Comparison of ENCODE assay signal across 9 mouse cellular contexts in genomic region chr5:143386797-143387621, GRCm38 (mm10). TPM values are rescaled to one million over a fixed set of nuclear protein-coding genes. Genes with fewer than 3 reads are reported as not detected.
A peak's percentile ranks its signal among the peaks of the same experiment; 100 is the strongest.
DNase-seq lines count a peak whose midpoint lies in the region; ATAC-seq and TF ChIP-seq lines count a peak whose summit lies in the region.
"Had no signal": no experiment of that assay in that cellular context is flagged by ENCODE, and none has a peak within 500 bp of the region (broad histone marks: within the 10 kb centered on the region; RNA-seq: fewer than 3 reads in every experiment).

No protein-coding gene starts in this region.

- H3K4me3 ChIP-seq in left cerebral cortex, adult 2 months, result peak overlapping the region; percentile 23; the same call in 1 of the 2 replicates
- H3K4me3 ChIP-seq in intestine, embryonic 14.5 days (ENCODE audit: low read depth, low read length), result peak overlapping the region; percentile 19
- peak overlapping the region; percentile 38 for H3K4me3 ChIP-seq in lung, embryonic 16.5 days (ENCODE audit: low read length)
- H3K4me3 ChIP-seq in stomach, embryonic 15.5 days (replicated peaks), result peak overlapping the region; percentile 39
- H3K4me3 ChIP-seq in cerebellum, adult 2 months (replicated peaks; ENCODE audit: insufficient read depth, low read depth, low read length), result no peak overlapping the region
- H3K4me3 ChIP-seq: myocyte had no signal

- no peak overlapping the region for H3K9ac ChIP-seq in intestine, embryonic 14.5 days (ENCODE audit: low read length)
- H3K9ac ChIP-seq in lung, embryonic 16.5 days (ENCODE audit: low read length), result no peak overlapping the region
- H3K9ac ChIP-seq in stomach, embryonic 15.5 days, result no peak overlapping the region

- H3K36me3 ChIP-seq in intestine, embryonic 14.5 days (ENCODE audit: control insufficient read depth, insufficient read depth, low read length), result no peaks in the 10 kb centered on the region
- H3K36me3 ChIP-seq in lung, embryonic 16.5 days (ENCODE audit: control insufficient read depth, insufficient read depth, low read length), result no peaks in the 10 kb centered on the region
- H3K36me3 ChIP-seq in stomach, embryonic 15.5 days, result no peaks in the 10 kb centered on the region

- H3K4me1 ChIP-seq in intestine, embryonic 14.5 days (replicated peaks; ENCODE audit: control insufficient read depth, insufficient read depth, low read length), result peaks cover 4% of the 10 kb centered on the region; the same call in 1 of the 2 replicates
- peaks cover 8% of the 10 kb centered on the region; the same call in 1 of the 2 replicates for H3K4me1 ChIP-seq in lung, embryonic 16.5 days (replicated peaks; ENCODE audit: control insufficient read depth, insufficient read depth, low read length)
- H3K4me1 ChIP-seq in stomach, embryonic 15.5 days, result 0 out of 2 replicates have a peak, but pooled peaks cover 7% of the 10 kb centered on the region
- H3K4me1 ChIP-seq in cerebellum, adult 2 months (ENCODE audit: control insufficient read depth, insufficient read depth, low read length), result no peaks in the 10 kb centered on the region

- peaks cover 10% of the 10 kb centered on the region; the same call in 1 of the 2 replicates for H3K27me3 ChIP-seq in intestine, embryonic 14.5 days (replicated peaks; ENCODE audit: control insufficient read depth, insufficient read depth, low read length)
- H3K27me3 ChIP-seq in lung, embryonic 16.5 days (ENCODE audit: control insufficient read depth, insufficient read depth, low read depth, low read length), result peaks cover 9% of the 10 kb centered on the region; the same call in 1 of the 2 replicates
- H3K27me3 ChIP-seq in stomach, embryonic 15.5 days (replicated peaks), result 0 out of 2 replicates have a peak, but pooled peaks cover 5% of the 10 kb centered on the region
- no peaks in the 10 kb centered on the region for H3K27me3 ChIP-seq in cerebellum, adult 2 months (ENCODE audit: control insufficient read depth, insufficient read depth, low read length)

- no peaks in the 10 kb centered on the region for H3K9me3 ChIP-seq in intestine, embryonic 14.5 days (ENCODE audit: control insufficient read depth, low read length)
- no peaks in the 10 kb centered on the region for H3K9me3 ChIP-seq in lung, embryonic 16.5 days (ENCODE audit: control insufficient read depth, low read length)
- no peaks in the 10 kb centered on the region for H3K9me3 ChIP-seq in stomach, embryonic 15.5 days

- no peak overlapping the region for H3K27ac ChIP-seq in left cerebral cortex, adult 2 months
- H3K27ac ChIP-seq in intestine, embryonic 14.5 days (ENCODE audit: low read depth), result no peak overlapping the region
- no peak overlapping the region for H3K27ac ChIP-seq in lung, embryonic 16.5 days (ENCODE audit: low read length)
- no peak overlapping the region for H3K27ac ChIP-seq in stomach, embryonic 15.5 days
- H3K27ac ChIP-seq in cerebellum, adult 2 months (ENCODE audit: insufficient read depth, low read length), result no peak overlapping the region

- no peak for TF ChIP-seq POLR2A in cerebellum, adult 2 months (IDR thresholded peaks at IDR 0.05; ENCODE audit: borderline replicate concordance, insufficient read depth, low read length)

- TF ChIP-seq CTCF in left cerebral cortex, adult 2 months (IDR thresholded peaks at IDR 0.05), result no peak
- no peak for TF ChIP-seq CTCF in cerebellum, adult 2 months (IDR thresholded peaks at IDR 0.05; ENCODE audit: borderline replicate concordance, insufficient read depth, low read depth, low read length)

- WGBS in intestine, embryonic 14.5 days, result 7% methylated on average over 39 of the region's 39 CpGs
- 8% methylated on average over 38 of the region's 39 CpGs for WGBS in lung, embryonic 16.5 days
- WGBS in stomach, embryonic 15.5 days, result 7% methylated on average over 39 of the region's 39 CpGs
- WGBS in cerebellum, adult 2 months, result 21% methylated on average over 39 of the region's 39 CpGs

- no peak for DNase-seq in left cerebral cortex, adult 2 months (ENCODE audit: extremely low spot score in 1 of 2, low spot score in 2 of 2)
- no peak for DNase-seq in left cerebral cortex, adult 18-20 months (ENCODE audit: low spot score in 2 of 2)
- peak; percentile 60 for DNase-seq in embryo, embryonic 11 days
- DNase-seq in intestine, embryonic 14.5 days (ENCODE audit: low spot score), result peak; percentile 83
- DNase-seq in cerebellum, adult 2 months, result no peak
- DNase-seq in cerebellum, adult 9-10 months, result no peak

- H3K4me2 ChIP-seq in intestine, embryonic 14.5 days (ENCODE audit: low read length), result peak overlapping the region; percentile 53
- peak overlapping the region; percentile 66 for H3K4me2 ChIP-seq in lung, embryonic 16.5 days (ENCODE audit: low read depth, low read length)
- H3K4me2 ChIP-seq in stomach, embryonic 15.5 days, result peak overlapping the region; percentile 77

- ATAC-seq in intestine, embryonic 14.5 days (replicated peaks; ENCODE audit: low FRiP score, low TSS enrichment, low read depth), result peak; percentile 79
- peak; percentile 88 for ATAC-seq in lung, embryonic 16.5 days (ENCODE audit: low read depth)
- ATAC-seq in stomach, embryonic 15.5 days (ENCODE audit: insufficient read depth, low FRiP score, low read depth), result peak; percentile 86

- intact Hi-C loops in left cerebral cortex, adult 2 months (cut with DNase I), result no loop called here

RNA-seq across cellular contexts. Expression of gene Kdelr2, which starts 16.6 kb away (rescaled TPM):
- total RNA-seq in left cerebral cortex, adult 2 months (2021), result 10 to 100 TPM; 33.3 to 33.4 TPM
- 10 to 100 TPM; 37.4 to 39.9 TPM for total RNA-seq in left cerebral cortex, adult 18-20 months (2021)
- polyA plus RNA-seq in intestine, embryonic 14.5 days (2014; fragmentation: Nextera tagmentation; extraction: Ambion mirVana), result 311 and 337 TPM in 2 replicates
- polyA plus RNA-seq in lung, embryonic 16.5 days (2015; fragmentation: Nextera tagmentation; extraction: Ambion mirVana), result 320 and 341 TPM in 2 replicates
- polyA plus RNA-seq in stomach, embryonic 15.5 days (2015; fragmentation: Nextera tagmentation; extraction: Ambion mirVana), result 357 and 384 TPM in 2 replicates
- polyA plus RNA-seq in cerebellum, adult 2 months (2012; rRNA removed), result 32.1 and 32.6 TPM in 2 replicates

RNA-seq across cellular contexts. Expression of gene Grid2ip, which starts 29.9 kb away (rescaled TPM):
- 1 to 10 TPM; 2.2 to 2.7 TPM for total RNA-seq in left cerebral cortex, adult 2 months (2021)
- total RNA-seq in left cerebral cortex, adult 18-20 months (2021), result 1 to 10 TPM; 3.9 to 4.0 TPM
- polyA plus RNA-seq in intestine, embryonic 14.5 days (2014; fragmentation: Nextera tagmentation; extraction: Ambion mirVana), result 0.28 and 0.30 TPM in 2 replicates
- polyA plus RNA-seq in lung, embryonic 16.5 days (2015; fragmentation: Nextera tagmentation; extraction: Ambion mirVana), result 0.04 TPM in 1 of 2 replicates, not detected in the other
- 1.1 and 2.0 TPM in 2 replicates for polyA plus RNA-seq in stomach, embryonic 15.5 days (2015; fragmentation: Nextera tagmentation; extraction: Ambion mirVana)
- 38.5 and 52.1 TPM in 2 replicates for polyA plus RNA-seq in cerebellum, adult 2 months (2012; rRNA removed)
- polyA plus RNA-seq: myocyte had no signal

RNA-seq across cellular contexts. Expression of gene Zdhhc4, which starts 58.0 kb away (rescaled TPM):
- total RNA-seq in left cerebral cortex, adult 2 months (2021), result 10 to 100 TPM; 41.8 to 42.3 TPM
- 10 to 100 TPM; 37.1 to 41.7 TPM for total RNA-seq in left cerebral cortex, adult 18-20 months (2021)
- 73.5 and 78.4 TPM in 2 replicates for polyA plus RNA-seq in intestine, embryonic 14.5 days (2014; fragmentation: Nextera tagmentation; extraction: Ambion mirVana)
- 72.7 and 79.2 TPM in 2 replicates for polyA plus RNA-seq in lung, embryonic 16.5 days (2015; fragmentation: Nextera tagmentation; extraction: Ambion mirVana)
- 66.5 and 70.2 TPM in 2 replicates for polyA plus RNA-seq in stomach, embryonic 15.5 days (2015; fragmentation: Nextera tagmentation; extraction: Ambion mirVana)
- polyA plus RNA-seq in cerebellum, adult 2 months (2012; rRNA removed), result 68.3 and 69.7 TPM in 2 replicates

Comparison
In these comparisons a context has a peak if more than half of its experiments do, and no peak if none do; other contexts are left out.
1. DNase-seq: peak in embryo, embryonic 11 days (single experiment) and intestine, embryonic 14.5 days (single experiment); none in left cerebral cortex, adult 2 months (0 of 2), left cerebral cortex, adult 18-20 months (0 of 2), cerebellum, adult 2 months (0 of 2) and cerebellum, adult 9-10 months (single experiment).
2. RNA of gene Grid2ip, which starts 29.9 kb away (polyA plus RNA-seq): 38.5 to 52.1 TPM in cerebellum, adult 2 months; 1.1 to 2.0 TPM in stomach, embryonic 15.5 days, 0.28 to 0.30 TPM in intestine, embryonic 14.5 days and 0.04 TPM in lung, embryonic 16.5 days; every median in the first group is over 10 times any median in the second.
3. Peak in every context shown above with its lines, with median percentiles within 50 percentile points of each other: ATAC-seq and H3K4me2 ChIP-seq.